Mouse (Mus musculus) cortical plate, adult 2 months (tissue): ENCODE measurements around the gene Tor1aip2. TPM values are rescaled to one million over a fixed set of nuclear protein-coding genes. Genes with fewer than 3 reads are reported as not detected.

Experiments
- H3K27ac ChIP-seq: fragments of 200-500 bp; 2 replicates; pipeline ENCODE4 v1.5.1; 2012; ENCODE audit warnings: low read length, control low read depth, inconsistent platforms; ENCODE audit not compliant: insufficient read depth
- H3K4me1 ChIP-seq: fragments of 200-500 bp; 2 replicates; pipeline ENCODE4 v1.6.1; 2011; ENCODE audit warnings: low read length; ENCODE audit not compliant: control insufficient read depth, insufficient read depth
- H3K4me3 ChIP-seq: fragments of 200-500 bp; 2 replicates; pipeline ENCODE4 v1.5.1; 2011; ENCODE audit warnings: mild to moderate bottlenecking, low read length, control low read depth; ENCODE audit not compliant: insufficient read depth
- CTCF ChIP-seq: fragments of 200-500 bp; IDR thresholded peaks from 2 replicates; pipeline ENCODE4 v1.5.1; 2011; ENCODE audit warnings: mild to moderate bottlenecking, control low read depth, low read length; ENCODE audit not compliant: insufficient read depth; ENCODE audit errors: extremely low read depth
- POLR2A ChIP-seq: fragments of 200-500 bp; IDR thresholded peaks from 2 replicates; pipeline ENCODE4 v1.6.1; 2011; ENCODE audit warnings: mild to moderate bottlenecking, low read length, control low read depth; ENCODE audit not compliant: insufficient read depth; ENCODE audit errors: extremely low read depth
- polyA plus RNA-seq: library from polyadenylated mRNA; depleted of rRNA; stranded (reverse); fragments of >200 nt; gene quantifications from 2 replicates; pipeline ENCODE4 v1.2.3, GENCODE M21; 2012

Gene Tor1aip2
- polyA plus RNA-seq, 1 experiment, result 48.4 TPM

- H3K27ac ChIP-seq, result no peak overlapping the region
- no peaks in the 10 kb centered on the region for H3K4me1 ChIP-seq
- TF ChIP-seq CTCF (no peak), POLR2A (no peak)
- H3K4me3 ChIP-seq, result no peak overlapping the region
These were observed 26.2 kb upstream of the Tor1aip2 start for GRCm38 (mm10) chr1:156009003-156009402.

- TF ChIP-seq POLR2A (no peak), CTCF (no peak)
- H3K27ac ChIP-seq, result no peak overlapping the region
- H3K4me1 ChIP-seq, result peaks cover 2% of the 10 kb centered on the region; the same call in 1 of the 2 replicates
- H3K4me3 ChIP-seq, result no peak overlapping the region
These were observed 15.4 kb upstream of the Tor1aip2 start for GRCm38 (mm10) chr1:156019800-156020199.

- Histone ChIP-seq H3K27ac (no peak overlapping the region), H3K4me3 (no peak overlapping the region), H3K4me1 (peaks cover 3% of the 10 kb centered on the region; the same call in 1 of the 2 replicates)
- TF ChIP-seq POLR2A (no peak), CTCF (no peak)
These were observed 14.8 kb upstream of the Tor1aip2 start for GRCm38 (mm10) chr1:156020402-156020801.

- Histone ChIP-seq H3K27ac (no peak overlapping the region), H3K4me1 (peaks cover 3% of the 10 kb centered on the region; the same call in 1 of the 2 replicates), H3K4me3 (no peak overlapping the region)
- TF ChIP-seq CTCF, result no peak
- TF ChIP-seq POLR2A, result no peak
These were observed 10.2 kb upstream of the Tor1aip2 start for GRCm38 (mm10) chr1:156024831-156025503.

GRCm38 (mm10) chr1:156027849-156028248 is 7.4 kb upstream of the Tor1aip2 start:
- no peak for TF ChIP-seq CTCF
- TF ChIP-seq POLR2A, result no peak
- Histone ChIP-seq H3K4me1 (peaks cover 3% of the 10 kb centered on the region; the same call in 1 of the 2 replicates), H3K4me3 (no peak overlapping the region), H3K27ac (no peak overlapping the region)

GRCm38 (mm10) chr1:156028340-156028975 is 6.7 kb upstream of the Tor1aip2 start:
- Histone ChIP-seq H3K4me1 (peaks cover 3% of the 10 kb centered on the region; the same call in 1 of the 2 replicates), H3K27ac (no peak overlapping the region), H3K4me3 (no peak overlapping the region)
- TF ChIP-seq CTCF (no peak), POLR2A (no peak)

- peaks cover 1% of the 10 kb centered on the region; the same call in 1 of the 2 replicates for H3K4me1 ChIP-seq
- H3K27ac ChIP-seq, result no peak overlapping the region
- no peak overlapping the region for H3K4me3 ChIP-seq
- TF ChIP-seq CTCF (no peak), POLR2A (no peak)
These were observed 1.3 kb upstream of the Tor1aip2 start for GRCm38 (mm10) chr1:156033921-156034320.

GRCm38 (mm10) chr1:156034661-156035060 is 542 bp upstream of the Tor1aip2 start:
- peaks cover 1% of the 10 kb centered on the region; the same call in 1 of the 2 replicates for H3K4me1 ChIP-seq
- TF ChIP-seq CTCF (no peak), POLR2A (no peak)
- no peak overlapping the region for H3K27ac ChIP-seq
- peak overlapping the region; percentile 75; the same call in 1 of the 2 replicates for H3K4me3 ChIP-seq

GRCm38 (mm10) chr1:156035930-156036737 is 931 bp downstream of the Tor1aip2 start, which contains the start of gene Tor1aip1:
Gene Tor1aip1, minus strand, starts transcription at chr1:156036480.
- Histone ChIP-seq H3K27ac (peak within 1 kb of the TSS; percentile 99), H3K4me3 (peak within 1 kb of the TSS; percentile 75), H3K4me1 (peaks cover 1% of the 10 kb centered on the region; the same call in 1 of the 2 replicates)
- TF ChIP-seq POLR2A (peak; percentile 86), CTCF (peak; percentile 60)
